Mouse (Mus musculus): Measurements from ENCODE around the gene Krt75. TPM values are rescaled to one million over a fixed set of nuclear protein-coding genes. Genes with fewer than 3 reads are reported as not detected.

Gene Krt75
- 0.21 and 0.27 TPM in 2 replicates for polyA plus RNA-seq (2015; fragmentation: Nextera tagmentation; extraction: Ambion mirVana)

GRCm38 (mm10) chr15:101573796-101574345 is at the start of gene Krt75:
TSS of gene Krt75 (minus strand) at chr15:101573904.
- peaks cover 15% of the 10 kb centered on the region for H3K4me1 ChIP-seq
- 0 out of 2 replicates have a peak, but pooled peaks have one; percentile 67 for ATAC-seq (replicated peaks; ENCODE audit: low FRiP score)
- H3K4me3 ChIP-seq (replicated peaks): no peak within 1 kb of the TSS
- 39% methylated on average over 15 of the region's 15 CpGs for WGBS
- H3K4me2 ChIP-seq: peak within 1 kb of the TSS; percentile 6; the same call in 1 of the 2 replicates
- 0 out of 2 replicates have a peak, but pooled peaks cover 10% of the 10 kb centered on the region for H3K27me3 ChIP-seq
- no peaks in the 10 kb centered on the region for H3K9me3 ChIP-seq (replicated peaks)
- no peak within 1 kb of the TSS for H3K9ac ChIP-seq
- no peaks in the 10 kb centered on the region for H3K36me3 ChIP-seq
- no peak within 1 kb of the TSS for H3K27ac ChIP-seq

- H3K9me3 ChIP-seq (replicated peaks): no peaks in the 10 kb centered on the region
- H3K27me3 ChIP-seq: no peaks in the 10 kb centered on the region
- no peak for ATAC-seq (replicated peaks; ENCODE audit: low FRiP score)
- no peak overlapping the region for H3K27ac ChIP-seq
- no peak overlapping the region for H3K9ac ChIP-seq
- no peaks in the 10 kb centered on the region for H3K4me1 ChIP-seq
- H3K36me3 ChIP-seq: no peaks in the 10 kb centered on the region
- WGBS: 49% methylated on average over 6 of the region's 6 CpGs
- no peak overlapping the region for H3K4me2 ChIP-seq
- H3K4me3 ChIP-seq (replicated peaks): no peak overlapping the region
These were observed 25.4 kb upstream of the Krt75 start for GRCm38 (mm10) chr15:101599123-101599522.

- 84% methylated on average over 10 of the region's 10 CpGs for WGBS
- no peak for ATAC-seq (replicated peaks; ENCODE audit: low FRiP score)
These were observed 14.5 kb upstream of the Krt75 start for GRCm38 (mm10) chr15:101588216-101588615.

GRCm38 (mm10) chr15:101584456-101584855 is 10.8 kb upstream of the Krt75 start:
- whole genome bisulfite sequencing: 19% methylated on average over 2 of the region's 2 CpGs

More at GRCm38 (mm10) chr15:101588216-101588615, 14.5 kb upstream of the Krt75 start:
- no peak overlapping the region for H3K4me3 ChIP-seq (replicated peaks)
- no peak overlapping the region for H3K9ac ChIP-seq
- H3K27me3 ChIP-seq: no peaks in the 10 kb centered on the region
- no peaks in the 10 kb centered on the region for H3K36me3 ChIP-seq
- no peak overlapping the region for H3K27ac ChIP-seq
- H3K4me1 ChIP-seq: no peaks in the 10 kb centered on the region
- no peak overlapping the region for H3K4me2 ChIP-seq
- no peaks in the 10 kb centered on the region for H3K9me3 ChIP-seq (replicated peaks)

GRCm38 (mm10) chr15:101583211-101583965 is 9.7 kb upstream of the Krt75 start:
- H3K27me3 ChIP-seq: no peaks in the 10 kb centered on the region
- no peak overlapping the region for H3K4me3 ChIP-seq (replicated peaks)
- WGBS: 81% methylated on average over 8 of the region's 8 CpGs
- H3K9ac ChIP-seq: no peak overlapping the region
- no peak overlapping the region for H3K4me2 ChIP-seq
- H3K4me1 ChIP-seq: no peaks in the 10 kb centered on the region
- no peaks in the 10 kb centered on the region for H3K36me3 ChIP-seq
- ATAC-seq (replicated peaks; ENCODE audit: low FRiP score): no peak
- H3K9me3 ChIP-seq (replicated peaks): no peaks in the 10 kb centered on the region
- no peak overlapping the region for H3K27ac ChIP-seq

More at GRCm38 (mm10) chr15:101584456-101584855, 10.8 kb upstream of the Krt75 start:
- Histone ChIP-seq H3K4me2 (no peak overlapping the region), H3K9ac (no peak overlapping the region), H3K27ac (no peak overlapping the region), H3K36me3 (no peaks in the 10 kb centered on the region), H3K4me1 (no peaks in the 10 kb centered on the region), H3K9me3 (replicated peaks) (no peaks in the 10 kb centered on the region), H3K4me3 (replicated peaks) (no peak overlapping the region), H3K27me3 (no peaks in the 10 kb centered on the region)
- no peak for ATAC-seq (replicated peaks; ENCODE audit: low FRiP score)

- H3K36me3 ChIP-seq: no peaks in the 10 kb centered on the region
- H3K4me3 ChIP-seq (replicated peaks): no peak overlapping the region
- H3K27me3 ChIP-seq: no peaks in the 10 kb centered on the region
- no peaks in the 10 kb centered on the region for H3K4me1 ChIP-seq
- H3K4me2 ChIP-seq: no peak overlapping the region
- H3K9me3 ChIP-seq (replicated peaks): no peaks in the 10 kb centered on the region
- 79% methylated on average over 3 of the region's 3 CpGs for WGBS
- H3K27ac ChIP-seq: no peak overlapping the region
- no peak overlapping the region for H3K9ac ChIP-seq
- ATAC-seq (replicated peaks; ENCODE audit: low FRiP score): no peak
These were observed 8.0 kb upstream of the Krt75 start for GRCm38 (mm10) chr15:101581701-101582100.

GRCm38 (mm10) chr15:101575506-101575905 is 1.8 kb upstream of the Krt75 start:
- Histone ChIP-seq H3K4me2 (no peak overlapping the region), H3K27ac (no peak overlapping the region), H3K9me3 (replicated peaks) (no peaks in the 10 kb centered on the region), H3K4me1 (peaks cover 15% of the 10 kb centered on the region), H3K27me3 (0 out of 2 replicates have a peak, but pooled peaks cover 7% of the 10 kb centered on the region), H3K9ac (no peak overlapping the region), H3K4me3 (replicated peaks) (no peak overlapping the region), H3K36me3 (no peaks in the 10 kb centered on the region)
- no peak for ATAC-seq (replicated peaks; ENCODE audit: low FRiP score)
- 83% methylated on average over 5 of the region's 5 CpGs for WGBS

GRCm38 (mm10) chr15:101567780-101568179 is 5.9 kb downstream of the Krt75 start:
- H3K27me3 ChIP-seq: peaks cover 23% of the 10 kb centered on the region; the same call in 1 of the 2 replicates
- no peak overlapping the region for H3K4me3 ChIP-seq (replicated peaks)
- ATAC-seq (replicated peaks; ENCODE audit: low FRiP score): no peak
- no peaks in the 10 kb centered on the region for H3K36me3 ChIP-seq
- no peaks in the 10 kb centered on the region for H3K9me3 ChIP-seq (replicated peaks)
- H3K27ac ChIP-seq: no peak overlapping the region
- 57% methylated on average over 7 of the region's 7 CpGs for WGBS
- no peaks in the 10 kb centered on the region for H3K4me1 ChIP-seq
- no peak overlapping the region for H3K9ac ChIP-seq
- no peak overlapping the region for H3K4me2 ChIP-seq

GRCm38 (mm10) chr15:101562850-101563249 is 10.9 kb downstream of the Krt75 start, which contains the start of gene Krt90:
TSS of gene Krt90 (minus strand) at chr15:101562950.
- Histone ChIP-seq H3K4me1 (peaks cover 7% of the 10 kb centered on the region), H3K27me3 (peaks cover 15% of the 10 kb centered on the region; the same call in 1 of the 2 replicates), H3K4me2 (no peak within 1 kb of the TSS), H3K4me3 (replicated peaks) (no peak within 1 kb of the TSS), H3K9ac (no peak within 1 kb of the TSS), H3K27ac (no peak within 1 kb of the TSS), H3K9me3 (replicated peaks) (no peaks in the 10 kb centered on the region), H3K36me3 (no peaks in the 10 kb centered on the region)
- no peak for ATAC-seq (replicated peaks; ENCODE audit: low FRiP score)
- 71% methylated on average over 5 of the region's 5 CpGs for WGBS

GRCm38 (mm10) chr15:101558034-101558646 is 15.6 kb downstream of the Krt75 start:
- Histone ChIP-seq H3K4me3 (replicated peaks) (no peak overlapping the region), H3K27ac (no peak overlapping the region), H3K27me3 (peaks cover 5% of the 10 kb centered on the region), H3K4me2 (no peak overlapping the region), H3K9ac (no peak overlapping the region), H3K36me3 (no peaks in the 10 kb centered on the region), H3K9me3 (replicated peaks) (no peaks in the 10 kb centered on the region), H3K4me1 (peaks cover 12% of the 10 kb centered on the region)
- WGBS: 3% methylated on average over 7 of the region's 7 CpGs
- ATAC-seq (replicated peaks; ENCODE audit: low FRiP score): peak; percentile 65

GRCm38 (mm10) chr15:101553169-101553568 is 20.5 kb downstream of the Krt75 start:
- WGBS: 1% methylated on average over 11 of the region's 11 CpGs
- Histone ChIP-seq H3K9ac (no peak overlapping the region), H3K4me1 (peaks cover 14% of the 10 kb centered on the region), H3K27me3 (peaks cover 32% of the 10 kb centered on the region), H3K9me3 (replicated peaks) (no peaks in the 10 kb centered on the region), H3K4me3 (replicated peaks) (no peak overlapping the region), H3K36me3 (no peaks in the 10 kb centered on the region), H3K4me2 (peak overlapping the region; percentile 36; the same call in 1 of the 2 replicates), H3K27ac (no peak overlapping the region)
- peak; percentile 68 for ATAC-seq (replicated peaks; ENCODE audit: low FRiP score)

- H3K27ac ChIP-seq: no peak overlapping the region
- H3K27me3 ChIP-seq: peaks cover 32% of the 10 kb centered on the region
- WGBS: 44% methylated on average over 8 of the region's 8 CpGs
- no peaks in the 10 kb centered on the region for H3K9me3 ChIP-seq (replicated peaks)
- ATAC-seq (replicated peaks; ENCODE audit: low FRiP score): no peak
- no peak overlapping the region for H3K4me3 ChIP-seq (replicated peaks)
- H3K4me1 ChIP-seq: peaks cover 7% of the 10 kb centered on the region
- no peaks in the 10 kb centered on the region for H3K36me3 ChIP-seq
- no peak overlapping the region for H3K9ac ChIP-seq
- no peak overlapping the region for H3K4me2 ChIP-seq
These were observed 21.5 kb downstream of the Krt75 start for GRCm38 (mm10) chr15:101552188-101552587.
